Mouse (Mus musculus) gastrocnemius, postnatal 10 days (tissue): ENCODE results near the gene Dscaml1. TPM values are rescaled to one million over a fixed set of nuclear protein-coding genes. Genes with fewer than 3 reads are reported as not detected.

Experiments
- DNase-seq: peaks from one replicate; pipeline ENCODE4 v3.0.0; 2021; ENCODE audit warnings: mixed read lengths
- total RNA-seq, 2 experiments: library from RNA; stranded (reverse); gene quantifications; 2 replicates each; pipeline ENCODE4 v1.2.3; 2021

Gene Dscaml1
- total RNA-seq, 2 experiments from 2014 or later = 0.19 to 0.68 TPM

- DNase-seq = no peak
Observed at GRCm38 (mm10) chr9:45454889-45455610, 28.6 kb downstream of the Dscaml1 start.

- DNase-seq = no peak
Observed at GRCm38 (mm10) chr9:45457200-45457599, 30.8 kb downstream of the Dscaml1 start.

- DNase-seq = no peak
Observed at GRCm38 (mm10) chr9:45458363-45458762, 31.9 kb downstream of the Dscaml1 start.

GRCm38 (mm10) chr9:45465396-45466019, 39.1 kb downstream of the Dscaml1 start:
- no peak for DNase-seq

- DNase-seq = no peak
Observed at GRCm38 (mm10) chr9:45468235-45468634, 41.8 kb downstream of the Dscaml1 start.

- DNase-seq = no peak
Observed at GRCm38 (mm10) chr9:45470746-45471471, 44.5 kb downstream of the Dscaml1 start.

- DNase-seq = no peak
Observed at GRCm38 (mm10) chr9:45471691-45472090, 45.3 kb downstream of the Dscaml1 start.

- no peak for DNase-seq
Observed at GRCm38 (mm10) chr9:45474874-45475273, 48.4 kb downstream of the Dscaml1 start.

- DNase-seq = no peak
Observed at GRCm38 (mm10) chr9:45480936-45481335, 54.5 kb downstream of the Dscaml1 start.

GRCm38 (mm10) chr9:45486665-45487074, 60.2 kb downstream of the Dscaml1 start:
- DNase-seq = no peak

GRCm38 (mm10) chr9:45487179-45487801, 60.9 kb downstream of the Dscaml1 start:
- DNase-seq = no peak

- DNase-seq = no peak
Observed at GRCm38 (mm10) chr9:45490899-45491298, 64.5 kb downstream of the Dscaml1 start.

- no peak for DNase-seq
Observed at GRCm38 (mm10) chr9:45494889-45495288, 68.5 kb downstream of the Dscaml1 start.

- no peak for DNase-seq
Observed at GRCm38 (mm10) chr9:45496340-45496739, 69.9 kb downstream of the Dscaml1 start.

GRCm38 (mm10) chr9:45496944-45497343, 70.5 kb downstream of the Dscaml1 start:
- no peak for DNase-seq

GRCm38 (mm10) chr9:45499267-45499666, 72.8 kb downstream of the Dscaml1 start:
- no peak for DNase-seq

GRCm38 (mm10) chr9:45500071-45500595, 73.7 kb downstream of the Dscaml1 start:
- no peak for DNase-seq

GRCm38 (mm10) chr9:45501295-45501927, 75.0 kb downstream of the Dscaml1 start:
- no peak for DNase-seq

- no peak for DNase-seq
Observed at GRCm38 (mm10) chr9:45501963-45502641, 75.7 kb downstream of the Dscaml1 start.

- DNase-seq = no peak
Observed at GRCm38 (mm10) chr9:45504977-45505376, 78.5 kb downstream of the Dscaml1 start.

GRCm38 (mm10) chr9:45505487-45505939, 79.1 kb downstream of the Dscaml1 start:
- no peak for DNase-seq
